In genomic region chr11:69395634-69396373, GRCm38 (mm10) we compare ENCODE assay signal across 8 mouse cellular contexts. TPM values are rescaled to one million over a fixed set of nuclear protein-coding genes. Genes with fewer than 3 reads are reported as not detected.
A peak's percentile ranks its signal among the peaks of the same experiment; 100 is the strongest.
DNase-seq lines count a peak whose midpoint lies in the region; ATAC-seq lines count a peak whose summit lies in the region.

No protein-coding gene starts in this region.

- H3K9ac ChIP-seq in heart, embryonic 16.5 days (ENCODE audit: low read length): peak overlapping the region; percentile 96
- peak overlapping the region; percentile 94 for H3K9ac ChIP-seq in liver, embryonic 15.5 days
- peak overlapping the region; percentile 82 for H3K9ac ChIP-seq in neural tube, embryonic 12.5 days

- H3K9me3 ChIP-seq in forebrain, embryonic 10.5 days: no peaks in the 10 kb centered on the region
- no peaks in the 10 kb centered on the region for H3K9me3 ChIP-seq in heart, embryonic 16.5 days (replicated peaks; ENCODE audit: control insufficient read depth, low read length)
- no peaks in the 10 kb centered on the region for H3K9me3 ChIP-seq in liver, embryonic 15.5 days (replicated peaks)
- H3K9me3 ChIP-seq in neural tube, embryonic 12.5 days: no peaks in the 10 kb centered on the region

- H3K4me1 ChIP-seq in forebrain, embryonic 10.5 days: peaks cover 55% of the 10 kb centered on the region
- H3K4me1 ChIP-seq in heart, embryonic 16.5 days (ENCODE audit: control insufficient read depth, insufficient read depth, low read length): peaks cover 21% of the 10 kb centered on the region
- peaks cover 31% of the 10 kb centered on the region for H3K4me1 ChIP-seq in liver, embryonic 15.5 days (replicated peaks)
- H3K4me1 ChIP-seq in neural tube, embryonic 12.5 days: peaks cover 38% of the 10 kb centered on the region

- WGBS in forebrain, embryonic 10.5 days: 1% methylated on average over 48 of the region's 48 CpGs
- WGBS in heart, embryonic 16.5 days: under 1% methylated on average over 48 of the region's 48 CpGs
- under 1% methylated on average over 48 of the region's 48 CpGs for WGBS in liver, embryonic 15.5 days (ENCODE audit: insufficient replicate concordance)
- under 1% methylated on average over 48 of the region's 48 CpGs for WGBS in neural tube, embryonic 12.5 days

- ATAC-seq in CD4-positive, CD25-positive, alpha-beta regulatory T cell, adult 4 months: peak; percentile 92
- ATAC-seq in heart, embryonic 16.5 days (replicated peaks; ENCODE audit: extremely low read depth, insufficient read depth, low FRiP score): peak; percentile 85
- peak; percentile 90 for ATAC-seq in liver, embryonic 15.5 days (ENCODE audit: insufficient read depth)
- peak; percentile 86 for ATAC-seq in neural tube, embryonic 12.5 days (ENCODE audit: low FRiP score, low read depth)

- H3K27ac ChIP-seq in forebrain, embryonic 10.5 days: peak overlapping the region; percentile 99
- H3K27ac ChIP-seq in heart, embryonic 16.5 days (ENCODE audit: low read length): peak overlapping the region; percentile 99
- H3K27ac ChIP-seq in liver, embryonic 15.5 days (replicated peaks): peak overlapping the region; percentile 97
- peak overlapping the region; percentile 85; the same call in 1 of the 2 replicates for H3K27ac ChIP-seq in neural tube, embryonic 12.5 days

- H3K27me3 ChIP-seq in forebrain, embryonic 10.5 days (ENCODE audit: poor library complexity, severe bottlenecking): peaks cover 16% of the 10 kb centered on the region
- H3K27me3 ChIP-seq in heart, embryonic 16.5 days (ENCODE audit: control insufficient read depth, insufficient read depth, low read length): no peaks in the 10 kb centered on the region
- no peaks in the 10 kb centered on the region for H3K27me3 ChIP-seq in liver, embryonic 15.5 days
- H3K27me3 ChIP-seq in neural tube, embryonic 12.5 days (replicated peaks): peaks cover 15% of the 10 kb centered on the region

- peak overlapping the region; percentile 73 for H3K4me3 ChIP-seq in forebrain, embryonic 10.5 days
- H3K4me3 ChIP-seq in heart, embryonic 16.5 days (ENCODE audit: low read length): peak overlapping the region; percentile 83
- peak overlapping the region; percentile 85 for H3K4me3 ChIP-seq in liver, embryonic 15.5 days (replicated peaks)
- H3K4me3 ChIP-seq in neural tube, embryonic 12.5 days: peak overlapping the region; percentile 73

- H3K4me2 ChIP-seq in heart, embryonic 16.5 days (ENCODE audit: low read depth, low read length): peak overlapping the region; percentile 72
- H3K4me2 ChIP-seq in liver, embryonic 15.5 days: peak overlapping the region; percentile 96
- H3K4me2 ChIP-seq in neural tube, embryonic 12.5 days (replicated peaks): peak overlapping the region; percentile 79

- peaks cover 29% of the 10 kb centered on the region for H3K36me3 ChIP-seq in forebrain, embryonic 10.5 days (replicated peaks)
- peaks cover 12% of the 10 kb centered on the region for H3K36me3 ChIP-seq in heart, embryonic 16.5 days (ENCODE audit: control insufficient read depth, insufficient read depth)
- peaks cover 16% of the 10 kb centered on the region for H3K36me3 ChIP-seq in liver, embryonic 15.5 days (replicated peaks)
- peaks cover 22% of the 10 kb centered on the region for H3K36me3 ChIP-seq in neural tube, embryonic 12.5 days

- peak; percentile 99 for DNase-seq in c-Kit-negative CD71-positive TER-119-positive erythroid progenitor cells, embryonic 14.5 days (ENCODE audit: low read depth, low spot score)
- peak; percentile 96 for DNase-seq in forebrain, embryonic 10.5 days (ENCODE audit: extremely low spot score, low spot score)
- peak; percentile 96 to 99 for DNase-seq in kidney, postnatal 36 days
- DNase-seq in telencephalon, adult 2 months (ENCODE audit: low read depth, low spot score): peak; percentile 100

RNA-seq across cellular contexts. Expression of gene Cyb5d1, which starts 0.4 kb away (rescaled TPM):
- 10 to 100 TPM; 17.0 to 28.2 TPM for polyA plus RNA-seq in CD4-positive, CD25-positive, alpha-beta regulatory T cell, adult 4 months (2017; shearing (Covaris generic))
- polyA plus RNA-seq in forebrain, embryonic 10.5 days (2016; fragmentation: Nextera tagmentation; extraction: Ambion mirVana): 47.3 and 54.6 TPM in 2 replicates
- 25.4 and 27.6 TPM in 2 replicates for polyA plus RNA-seq in heart, embryonic 16.5 days (2015; fragmentation: Nextera tagmentation; extraction: Ambion mirVana)
- 9.6 and 11.0 TPM in 2 replicates for polyA plus RNA-seq in liver, embryonic 15.5 days (2015; fragmentation: Nextera tagmentation; extraction: Ambion mirVana)
- polyA plus RNA-seq in neural tube, embryonic 12.5 days (2016; fragmentation: Nextera tagmentation; extraction: Ambion mirVana): 48.5 and 49.9 TPM in 2 replicates

RNA-seq across cellular contexts. Expression of gene Naa38, which starts 0.5 kb away (rescaled TPM):
- 100 to 1,000 TPM in 1 of 2 experiments, 10 to 100 TPM in 1; 87.8 to 116 TPM for polyA plus RNA-seq in CD4-positive, CD25-positive, alpha-beta regulatory T cell, adult 4 months (2017; shearing (Covaris generic))
- 131 and 136 TPM in 2 replicates for polyA plus RNA-seq in forebrain, embryonic 10.5 days (2016; fragmentation: Nextera tagmentation; extraction: Ambion mirVana)
- 134 and 135 TPM in 2 replicates for polyA plus RNA-seq in heart, embryonic 16.5 days (2015; fragmentation: Nextera tagmentation; extraction: Ambion mirVana)
- polyA plus RNA-seq in liver, embryonic 15.5 days (2015; fragmentation: Nextera tagmentation; extraction: Ambion mirVana): 77.2 and 88.0 TPM in 2 replicates
- 105 and 111 TPM in 2 replicates for polyA plus RNA-seq in neural tube, embryonic 12.5 days (2016; fragmentation: Nextera tagmentation; extraction: Ambion mirVana)

RNA-seq across cellular contexts. Expression of gene Tmem88, which starts 2.2 kb away (rescaled TPM):
- polyA plus RNA-seq in CD4-positive, CD25-positive, alpha-beta regulatory T cell, adult 4 months (2017; shearing (Covaris generic)): 1 to 10 TPM; 1.1 to 1.2 TPM
- 23.3 and 23.4 TPM in 2 replicates for polyA plus RNA-seq in forebrain, embryonic 10.5 days (2016; fragmentation: Nextera tagmentation; extraction: Ambion mirVana)
- polyA plus RNA-seq in heart, embryonic 16.5 days (2015; fragmentation: Nextera tagmentation; extraction: Ambion mirVana): 39.6 and 45.2 TPM in 2 replicates
- polyA plus RNA-seq in liver, embryonic 15.5 days (2015; fragmentation: Nextera tagmentation; extraction: Ambion mirVana): 6.6 and 7.1 TPM in 2 replicates
- 13.7 TPM in 2 replicates for polyA plus RNA-seq in neural tube, embryonic 12.5 days (2016; fragmentation: Nextera tagmentation; extraction: Ambion mirVana)

RNA-seq across cellular contexts. Expression of gene Kdm6b, which starts 17.7 kb away (rescaled TPM):
- polyA plus RNA-seq in CD4-positive, CD25-positive, alpha-beta regulatory T cell, adult 4 months (2017; shearing (Covaris generic)): 10 to 100 TPM; 30.7 to 32.6 TPM
- 31.7 TPM in 2 replicates for polyA plus RNA-seq in forebrain, embryonic 10.5 days (2016; fragmentation: Nextera tagmentation; extraction: Ambion mirVana)
- polyA plus RNA-seq in heart, embryonic 16.5 days (2015; fragmentation: Nextera tagmentation; extraction: Ambion mirVana): 17.3 and 18.2 TPM in 2 replicates
- polyA plus RNA-seq in liver, embryonic 15.5 days (2015; fragmentation: Nextera tagmentation; extraction: Ambion mirVana): 4.0 TPM in 2 replicates
- polyA plus RNA-seq in neural tube, embryonic 12.5 days (2016; fragmentation: Nextera tagmentation; extraction: Ambion mirVana): 48.6 and 52.4 TPM in 2 replicates

RNA-seq across cellular contexts. Expression of gene Chd3, which starts 26.6 kb away (rescaled TPM):
- 10 to 100 TPM; 71.8 to 80.8 TPM for polyA plus RNA-seq in CD4-positive, CD25-positive, alpha-beta regulatory T cell, adult 4 months (2017; shearing (Covaris generic))
- 40.7 and 44.9 TPM in 2 replicates for polyA plus RNA-seq in forebrain, embryonic 10.5 days (2016; fragmentation: Nextera tagmentation; extraction: Ambion mirVana)
- 13.3 and 19.8 TPM in 2 replicates for polyA plus RNA-seq in heart, embryonic 16.5 days (2015; fragmentation: Nextera tagmentation; extraction: Ambion mirVana)
- polyA plus RNA-seq in liver, embryonic 15.5 days (2015; fragmentation: Nextera tagmentation; extraction: Ambion mirVana): 3.4 and 5.8 TPM in 2 replicates
- polyA plus RNA-seq in neural tube, embryonic 12.5 days (2016; fragmentation: Nextera tagmentation; extraction: Ambion mirVana): 87.1 and 93.0 TPM in 2 replicates

Comparison
In these comparisons a context has a peak if more than half of its experiments do, and no peak if none do; other contexts are left out.
1. Peak in every context shown above with its lines: DNase-seq, ATAC-seq, H3K4me3 ChIP-seq and H3K27ac ChIP-seq.